Mouse (Mus musculus) activated CD4-positive, CD25-positive, alpha-beta regulatory T cell, adult 9 weeks (primary cell): Measurements from ENCODE around the gene Slit1. TPM values are rescaled to one million over a fixed set of nuclear protein-coding genes. Genes with fewer than 3 reads are reported as not detected.

Experiments used
- polyA plus RNA-seq: library from polyadenylated mRNA; unstranded; fragments of 100-300 nt; shearing (Covaris generic); gene quantifications from one replicate; pipeline ENCODE4 v1.2.1, GENCODE M21; 2017

The Slit1 gene
- polyA plus RNA-seq, result 0.56 TPM

GRCm38 (mm10) chr19:41743396-41743795 is at the start of gene Slit1:
Gene Slit1, minus strand, starts transcription at chr19:41743665.

DNA sequence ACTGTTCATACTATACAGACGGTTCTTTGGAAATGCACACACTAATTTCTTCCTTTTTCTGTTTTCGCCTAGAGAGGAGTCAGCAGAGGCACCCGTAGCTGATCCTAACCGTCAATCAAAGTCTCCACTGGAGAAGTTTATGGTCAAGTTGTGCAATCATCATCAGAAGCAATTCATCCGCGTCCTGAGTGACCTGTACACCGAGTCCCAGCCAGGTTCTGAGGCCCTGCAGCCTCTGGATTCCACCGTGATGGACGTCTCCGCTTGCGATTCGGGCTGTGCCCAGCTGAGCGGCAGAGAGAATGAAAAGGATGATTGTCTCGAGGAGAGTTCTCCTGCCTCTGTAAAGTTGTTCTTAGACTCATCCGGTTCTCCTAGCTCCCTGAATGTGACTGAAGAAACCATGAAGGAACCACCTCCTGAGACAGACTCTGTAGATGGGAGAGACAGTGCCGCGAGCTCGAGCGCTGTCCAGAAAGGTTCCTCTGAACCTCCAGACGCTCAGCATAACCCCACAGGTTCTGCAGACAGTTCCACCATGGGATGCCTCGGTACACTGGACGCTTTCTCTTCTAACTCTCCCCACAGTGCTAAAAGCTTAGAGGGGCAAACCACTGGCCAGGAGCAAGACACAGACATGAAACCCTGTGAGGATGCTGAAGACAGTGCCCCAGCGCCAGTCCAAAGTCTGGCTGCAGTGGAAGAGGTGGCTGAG is 161.6 kb downstream of the Slit1 start, which contains the start of gene Gm340:
Gene Gm340, plus strand, starts transcription at position 665 of the 715 bp plus-strand sequence.

Other genes with a start within 250 kb of the Slit1 start
- 4.8 TPM for gene Gm340, start 161.3 kb downstream of the Slit1 start, polyA plus RNA-seq
- 4.4 TPM for gene Arhgap19, start 58.4 kb upstream of the Slit1 start, polyA plus RNA-seq
- gene Frat1, start 86.3 kb upstream of the Slit1 start, polyA plus RNA-seq, result 1.9 TPM
- 0.54 TPM for gene Frat2, start 104.5 kb upstream of the Slit1 start, polyA plus RNA-seq
- gene Rrp12, start 152.5 kb upstream of the Slit1 start, polyA plus RNA-seq, result 19.2 TPM
- gene Pgam1, start 168.3 kb upstream of the Slit1 start, polyA plus RNA-seq, result 189 TPM
- 85.4 TPM for gene Exosc1, start 189.8 kb upstream of the Slit1 start, polyA plus RNA-seq
- 65.9 TPM for gene Zdhhc16, start 189.8 kb upstream of the Slit1 start, polyA plus RNA-seq
- gene Mms19, start 237.5 kb upstream of the Slit1 start, polyA plus RNA-seq, result 79.9 TPM
- 5.3 TPM for gene Ubtd1, start 238.1 kb upstream of the Slit1 start, polyA plus RNA-seq